Comparison of ENCODE assay signal across 12 mouse cellular contexts in genomic region chr7:118254015-118254414, GRCm38 (mm10). TPM values are rescaled to one million over a fixed set of nuclear protein-coding genes. Genes with fewer than 3 reads are reported as not detected.
DNase-seq lines count a peak whose midpoint lies in the region; ATAC-seq and TF ChIP-seq lines count a peak whose summit lies in the region.
"Had no signal": no experiment of that assay in that cellular context is flagged by ENCODE, and none has a peak within 500 bp of the region (broad histone marks: within the 10 kb centered on the region; RNA-seq: fewer than 3 reads in every experiment).

No protein-coding gene starts in this region.

- 32% methylated on average over 4 of the region's 4 CpGs for WGBS in embryonic facial prominence, embryonic 11.5 days
- 45% methylated on average over 4 of the region's 4 CpGs for WGBS in embryonic facial prominence, embryonic 10.5 days
- WGBS in limb, embryonic 13.5 days = 71% methylated on average over 4 of the region's 4 CpGs
- 85% methylated on average over 4 of the region's 4 CpGs for WGBS in limb, embryonic 10.5 days
- WGBS in lung, postnatal 0 days = 32% methylated on average over 4 of the region's 4 CpGs

- no peaks in the 10 kb centered on the region for H3K27me3 ChIP-seq in embryonic facial prominence, embryonic 11.5 days (ENCODE audit: control insufficient read depth, insufficient read depth, low read length)
- H3K27me3 ChIP-seq in embryonic facial prominence, embryonic 10.5 days (replicated peaks; ENCODE audit: low read depth, poor library complexity, severe bottlenecking) = no peaks in the 10 kb centered on the region
- H3K27me3 ChIP-seq in limb, embryonic 13.5 days = no peaks in the 10 kb centered on the region
- H3K27me3 ChIP-seq in limb, embryonic 10.5 days (ENCODE audit: low read depth, poor library complexity, severe bottlenecking) = no peaks in the 10 kb centered on the region
- no peaks in the 10 kb centered on the region for H3K27me3 ChIP-seq in lung, postnatal 0 days (replicated peaks; ENCODE audit: insufficient read depth, low read length)
- H3K27me3 ChIP-seq: CH12.LX; limb, embryonic 12.5 days had no signal

- DNase-seq in embryonic facial prominence, embryonic 11.5 days (ENCODE audit: low spot score) = peak; percentile 1
- DNase-seq in embryonic facial prominence, embryonic 10.5 days (ENCODE audit: low spot score) = no peak
- DNase-seq in limb, embryonic 10.5 days (ENCODE audit: low spot score) = no peak
- peak; percentile 33 for DNase-seq in T-cell, adult 2 months (ENCODE audit: low spot score)
- peak; percentile 63 to 64 for DNase-seq in thymus, postnatal 10 days (ENCODE audit: low spot score in 2 of 2)
- no peak for DNase-seq in B cell, adult 2 months
- DNase-seq in lung, postnatal 0 days (ENCODE audit: low spot score) = no peak
- DNase-seq: lung, embryonic 14.5 days had no signal

- H3K4me1 ChIP-seq in embryonic facial prominence, embryonic 11.5 days (ENCODE audit: control insufficient read depth, insufficient read depth, low read length) = no peaks in the 10 kb centered on the region
- peaks cover 23% of the 10 kb centered on the region for H3K4me1 ChIP-seq in embryonic facial prominence, embryonic 10.5 days
- H3K4me1 ChIP-seq in limb, embryonic 13.5 days = peaks cover 3% of the 10 kb centered on the region; the same call in 1 of the 2 replicates
- H3K4me1 ChIP-seq in limb, embryonic 10.5 days = peaks cover 14% of the 10 kb centered on the region
- H3K4me1 ChIP-seq in lung, postnatal 0 days (ENCODE audit: insufficient read depth, low read depth, low read length) = peaks cover 3% of the 10 kb centered on the region; the same call in 1 of the 2 replicates

- no peak overlapping the region for H3K27ac ChIP-seq in embryonic facial prominence, embryonic 11.5 days (replicated peaks; ENCODE audit: low read depth, low read length)
- no peak overlapping the region for H3K27ac ChIP-seq in embryonic facial prominence, embryonic 10.5 days (replicated peaks)
- H3K27ac ChIP-seq in limb, embryonic 13.5 days = no peak overlapping the region
- H3K27ac ChIP-seq in limb, embryonic 10.5 days = no peak overlapping the region
- H3K27ac ChIP-seq in lung, postnatal 0 days (ENCODE audit: low read length) = no peak overlapping the region
- H3K27ac ChIP-seq: kidney, postnatal 0 days; limb, embryonic 12.5 days had no signal

- H3K9me3 ChIP-seq in embryonic facial prominence, embryonic 11.5 days (replicated peaks; ENCODE audit: control insufficient read depth, low read length) = no peaks in the 10 kb centered on the region
- H3K9me3 ChIP-seq in embryonic facial prominence, embryonic 10.5 days = no peaks in the 10 kb centered on the region
- H3K9me3 ChIP-seq in limb, embryonic 13.5 days = no peaks in the 10 kb centered on the region
- no peaks in the 10 kb centered on the region for H3K9me3 ChIP-seq in limb, embryonic 10.5 days (replicated peaks)
- H3K9me3 ChIP-seq in lung, postnatal 0 days (ENCODE audit: low read length) = no peaks in the 10 kb centered on the region
- H3K9me3 ChIP-seq: limb, embryonic 12.5 days had no signal

- no peaks in the 10 kb centered on the region for H3K36me3 ChIP-seq in embryonic facial prominence, embryonic 11.5 days (replicated peaks; ENCODE audit: control insufficient read depth, insufficient read depth, low read depth, low read length)
- no peaks in the 10 kb centered on the region for H3K36me3 ChIP-seq in embryonic facial prominence, embryonic 10.5 days (replicated peaks)
- H3K36me3 ChIP-seq in limb, embryonic 13.5 days = no peaks in the 10 kb centered on the region
- no peaks in the 10 kb centered on the region for H3K36me3 ChIP-seq in limb, embryonic 10.5 days
- no peaks in the 10 kb centered on the region for H3K36me3 ChIP-seq in lung, postnatal 0 days (ENCODE audit: insufficient read depth, low read length)
- H3K36me3 ChIP-seq: limb, embryonic 12.5 days had no signal

- TF ChIP-seq CTCF in lung, postnatal 0 days (IDR thresholded peaks at IDR 0.05) = no peak

- H3K9ac ChIP-seq in embryonic facial prominence, embryonic 11.5 days (replicated peaks; ENCODE audit: low read length) = no peak overlapping the region
- H3K9ac ChIP-seq in limb, embryonic 13.5 days = 0 out of 2 replicates have a peak overlapping the region, but pooled peaks have one; percentile 2
- no peak overlapping the region for H3K9ac ChIP-seq in lung, postnatal 0 days (replicated peaks; ENCODE audit: low read depth)
- H3K9ac ChIP-seq: limb, embryonic 12.5 days; lung, embryonic 14.5 days had no signal

- no peak for TF ChIP-seq EP300 in lung, postnatal 0 days (IDR thresholded peaks at IDR 0.05)

- no peak overlapping the region for H3K4me3 ChIP-seq in embryonic facial prominence, embryonic 11.5 days (ENCODE audit: low read depth, low read length)
- no peak overlapping the region for H3K4me3 ChIP-seq in embryonic facial prominence, embryonic 10.5 days
- H3K4me3 ChIP-seq in limb, embryonic 13.5 days = no peak overlapping the region
- H3K4me3 ChIP-seq in limb, embryonic 10.5 days = no peak overlapping the region
- H3K4me3 ChIP-seq in lung, postnatal 0 days (ENCODE audit: low read depth, low read length) = no peak overlapping the region
- H3K4me3 ChIP-seq: limb, embryonic 12.5 days had no signal

- ATAC-seq in embryonic facial prominence, embryonic 11.5 days (replicated peaks; ENCODE audit: insufficient number of reproducible peaks, low FRiP score, low TSS enrichment, low read depth) = no peak
- no peak for ATAC-seq in limb, embryonic 13.5 days (ENCODE audit: low FRiP score, low read depth)
- ATAC-seq in lung, postnatal 0 days = no peak

- H3K4me2 ChIP-seq in embryonic facial prominence, embryonic 11.5 days (ENCODE audit: low read depth, low read length) = no peak overlapping the region
- H3K4me2 ChIP-seq in limb, embryonic 13.5 days (replicated peaks) = no peak overlapping the region
- no peak overlapping the region for H3K4me2 ChIP-seq in lung, postnatal 0 days (replicated peaks; ENCODE audit: low read depth, low read length)
- H3K4me2 ChIP-seq: limb, embryonic 12.5 days; lung, embryonic 14.5 days had no signal

RNA-seq across cellular contexts. Expression of gene Smg1, which starts 10.5 kb away (rescaled TPM):
- polyA plus RNA-seq in embryonic facial prominence, embryonic 11.5 days (2014; fragmentation: Nextera tagmentation; extraction: Ambion mirVana) = 17.6 and 18.7 TPM in 2 replicates
- 19.3 and 21.8 TPM in 2 replicates for polyA plus RNA-seq in embryonic facial prominence, embryonic 10.5 days (2016; fragmentation: Nextera tagmentation; extraction: Ambion mirVana)
- 20.8 and 21.2 TPM in 2 replicates for polyA plus RNA-seq in limb, embryonic 13.5 days (2015; fragmentation: Nextera tagmentation; extraction: Ambion mirVana)
- polyA plus RNA-seq in limb, embryonic 10.5 days (2016; fragmentation: Nextera tagmentation; extraction: Ambion mirVana) = 18.0 and 21.8 TPM in 2 replicates
- 11.2 and 12.2 TPM in 2 replicates for polyA plus RNA-seq in lung, postnatal 0 days (2015; fragmentation: Nextera tagmentation; extraction: Ambion mirVana)

Comparison
In these comparisons a context has a peak if more than half of its experiments do, and no peak if none do; other contexts are left out.
1. DNase-seq: peak in embryonic facial prominence, embryonic 11.5 days (single experiment), T-cell, adult 2 months (single experiment) and thymus, postnatal 10 days (2 of 2); none in embryonic facial prominence, embryonic 10.5 days (single experiment), limb, embryonic 10.5 days (single experiment), B cell, adult 2 months (0 of 2) and lung, postnatal 0 days (single experiment).